Mouse (Mus musculus) gastrocnemius, adult 18-20 months (tissue): Measurements from ENCODE around the gene Cenpm. TPM values are rescaled to one million over a fixed set of nuclear protein-coding genes. Genes with fewer than 3 reads are reported as not detected.

Experiments used
- DNase-seq: peaks from one replicate; pipeline ENCODE4 v3.0.0; 2021; ENCODE audit warnings: low spot score
- total RNA-seq, 2 experiments: library from RNA; stranded (reverse); gene quantifications; 2 replicates each; pipeline ENCODE4 v1.2.3; 2021

Gene Cenpm
- total RNA-seq, 2 experiments from 2014 or later, result not detected

DNA sequence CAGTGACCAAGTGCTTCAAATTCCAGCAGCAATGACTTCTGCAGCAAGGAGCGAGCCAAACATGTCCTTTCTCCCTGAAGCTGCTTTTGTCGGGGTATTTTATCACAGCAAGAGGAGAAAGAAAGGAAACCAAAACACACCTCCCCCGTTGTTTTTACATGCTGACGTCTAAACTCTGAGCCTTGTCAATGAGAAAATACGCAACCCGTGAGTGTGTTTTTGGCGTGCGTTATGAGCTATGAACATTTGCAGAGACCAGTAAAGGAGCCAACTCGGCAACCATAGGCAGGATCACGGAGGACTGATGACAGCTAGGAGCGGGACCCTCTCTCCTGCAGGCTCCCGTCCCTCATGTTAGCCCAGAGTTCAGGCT, 820 bp downstream of the Cenpm start:
- DNase-seq, result no peak

DNA sequence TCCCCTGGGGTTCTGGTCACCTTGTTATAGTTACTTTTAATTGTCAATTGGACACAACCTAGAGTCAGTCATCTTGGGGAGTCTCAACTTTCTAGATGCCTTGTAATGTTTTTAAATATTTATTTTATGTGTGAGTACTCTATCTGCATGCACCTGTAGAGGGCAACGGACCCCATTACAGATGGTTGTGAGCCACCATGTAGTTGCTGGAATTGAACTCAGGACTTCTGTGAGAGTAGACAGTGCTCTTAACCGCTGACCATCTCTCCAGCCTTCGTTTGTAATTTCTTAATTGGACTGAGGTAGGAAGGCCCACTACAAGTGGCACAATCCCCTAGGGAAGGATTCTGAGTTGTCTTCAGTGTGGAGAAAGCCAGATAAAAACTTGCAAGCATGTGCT, 1.2 kb downstream of the Cenpm start:
- DNase-seq, result no peak

DNA sequence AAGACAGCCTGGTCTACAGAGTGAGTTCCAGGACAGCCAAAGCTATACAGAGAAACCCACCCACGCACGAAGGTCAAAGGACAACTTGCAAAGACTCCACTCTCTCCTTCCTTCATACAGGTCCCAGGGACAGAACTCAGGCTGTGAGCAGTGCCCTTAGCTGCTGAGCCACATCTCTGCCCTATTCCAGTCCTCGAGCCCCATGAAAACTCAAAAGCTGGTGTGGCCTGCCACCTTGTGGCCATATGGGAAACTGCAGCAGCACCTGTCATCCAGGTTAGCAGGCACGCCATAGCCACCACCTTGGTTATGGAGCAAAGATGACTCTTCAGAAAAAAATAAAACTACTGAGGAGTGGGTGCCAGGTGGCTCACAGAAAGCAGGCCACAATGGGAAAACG, 8.0 kb downstream of the Cenpm start:
- DNase-seq, result peak; percentile 86

GRCm38 (mm10) chr15:82235661-82236060, 8.9 kb downstream of the Cenpm start:
- DNase-seq, result no peak

GRCm38 (mm10) chr15:82232651-82233050, 11.9 kb downstream of the Cenpm start:
- DNase-seq, result no peak

- DNase-seq, result peak; percentile 27
Measured at GRCm38 (mm10) chr15:82231591-82232378, 12.8 kb downstream of the Cenpm start.

DNA sequence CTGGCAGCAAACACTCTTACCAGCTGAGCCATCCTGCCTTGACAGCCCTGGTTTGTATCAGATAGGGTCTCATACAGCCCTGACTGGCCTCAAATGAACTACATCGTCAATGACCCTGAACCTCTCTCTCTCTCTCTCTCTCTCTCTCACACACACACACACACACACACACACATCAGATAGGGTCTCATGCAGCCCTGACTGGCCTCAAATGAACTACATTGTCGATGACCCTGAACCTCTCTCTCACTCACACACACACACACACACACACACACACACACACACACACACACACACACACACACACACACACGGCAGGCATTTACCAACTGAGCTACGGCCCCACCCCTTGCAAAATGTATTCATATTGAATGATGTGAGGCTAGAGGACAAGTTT, 13.4 kb downstream of the Cenpm start:
- no peak for DNase-seq

DNA sequence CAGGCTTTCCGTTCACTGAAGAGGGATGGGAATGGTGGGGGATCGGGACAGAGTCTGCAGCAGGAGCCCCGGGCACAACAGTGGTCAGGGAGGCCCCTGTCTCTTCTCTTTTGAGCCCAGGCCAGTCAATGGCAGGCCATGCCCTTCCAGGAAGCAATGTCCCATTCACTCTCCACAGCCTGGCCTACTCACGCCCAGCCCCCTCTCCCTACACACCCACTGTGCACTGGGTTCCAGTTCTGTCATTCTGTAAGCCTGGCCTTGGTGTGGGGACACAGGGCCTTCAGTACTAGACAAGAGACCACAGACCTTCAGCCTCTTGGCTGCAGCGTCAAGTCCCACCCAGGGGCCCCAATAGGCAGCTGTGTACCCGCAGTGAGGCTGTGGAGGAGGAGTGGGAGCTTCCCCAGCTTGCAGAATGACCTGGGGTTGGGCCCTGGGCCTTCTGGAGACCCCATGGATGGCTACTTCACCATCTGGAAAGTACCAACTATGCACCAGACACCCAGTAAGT, 14.4 kb downstream of the Cenpm start:
- DNase-seq, result no peak

DNA sequence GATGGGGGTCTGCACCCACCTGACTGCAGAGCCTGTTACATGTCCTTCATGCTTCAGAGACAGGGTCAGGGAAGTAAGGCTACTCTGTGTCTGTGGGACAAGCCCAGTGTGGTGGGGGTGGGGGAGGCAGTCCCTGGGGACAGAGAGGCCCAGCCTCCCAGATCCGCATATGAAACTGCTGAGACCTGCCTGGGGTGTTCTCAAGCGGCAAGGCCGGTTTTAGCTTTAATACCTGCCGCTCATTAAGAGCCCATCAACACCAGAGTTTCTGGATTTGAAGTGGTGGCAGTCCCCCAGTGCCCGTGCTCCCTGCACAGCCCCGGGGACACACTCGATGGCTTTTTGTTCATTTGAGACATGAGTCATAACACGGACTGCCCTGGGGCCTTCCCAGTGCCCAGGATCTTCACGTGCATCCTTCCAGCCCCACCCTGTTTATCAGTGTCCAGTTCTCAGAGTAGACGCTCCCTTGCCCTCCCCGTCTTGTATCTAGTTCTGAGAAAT, 15.0 kb downstream of the Cenpm start:
- no peak for DNase-seq

DNA sequence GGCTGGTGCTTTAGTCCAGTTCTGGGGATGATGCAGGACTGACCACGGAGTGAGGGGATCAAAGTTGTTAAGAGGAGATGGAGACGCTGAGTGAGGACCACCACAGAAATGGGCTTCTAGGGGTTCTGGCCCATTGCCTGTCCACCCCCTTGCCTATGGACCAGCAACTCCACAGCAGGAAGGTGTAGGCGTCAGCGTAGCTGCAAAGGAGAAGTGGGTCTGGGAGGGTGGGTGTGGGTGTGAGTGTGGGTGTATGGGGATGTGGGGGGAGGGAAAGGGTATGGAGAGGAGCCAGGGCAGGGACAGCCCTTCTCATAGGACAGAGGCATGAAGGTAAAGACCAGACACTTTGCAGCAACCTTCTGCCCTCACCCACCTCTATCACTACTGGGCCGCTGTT, 18.8 kb downstream of the Cenpm start:
- DNase-seq, result no peak

- no peak for DNase-seq
Measured at GRCm38 (mm10) chr15:82224602-82225215, 19.8 kb downstream of the Cenpm start.

- DNase-seq, result no peak
Measured at GRCm38 (mm10) chr15:82223657-82224601, 20.6 kb downstream of the Cenpm start, which contains the start of gene Tnfrsf13c. Tnfrsf13c (minus strand) TSS chr15:82224369.

DNA sequence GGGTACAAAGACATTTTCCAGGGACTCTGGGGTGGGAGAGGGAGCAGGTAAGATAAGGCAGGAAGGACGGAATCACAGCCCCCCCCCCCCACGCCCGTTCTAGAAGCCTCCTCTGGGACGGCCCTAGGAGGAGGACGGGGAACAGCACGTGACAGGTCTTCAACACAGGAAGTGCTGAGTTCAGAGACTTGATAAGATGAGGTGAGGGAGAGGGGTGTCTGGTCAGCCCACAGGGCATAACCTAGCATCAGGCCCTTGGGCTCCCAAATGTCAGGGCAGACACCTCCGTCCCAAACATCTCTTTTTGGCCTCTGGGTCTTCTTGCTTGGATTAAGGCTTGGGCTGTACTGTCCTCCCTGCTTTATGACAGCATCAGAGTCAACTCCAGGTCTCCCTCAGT, 21.3 kb downstream of the Cenpm start:
- no peak for DNase-seq

- no peak for DNase-seq
Measured at GRCm38 (mm10) chr15:82221104-82221860, 23.3 kb downstream of the Cenpm start.

- DNase-seq, result no peak
Measured at GRCm38 (mm10) chr15:82220003-82220675, 24.4 kb downstream of the Cenpm start.

DNA sequence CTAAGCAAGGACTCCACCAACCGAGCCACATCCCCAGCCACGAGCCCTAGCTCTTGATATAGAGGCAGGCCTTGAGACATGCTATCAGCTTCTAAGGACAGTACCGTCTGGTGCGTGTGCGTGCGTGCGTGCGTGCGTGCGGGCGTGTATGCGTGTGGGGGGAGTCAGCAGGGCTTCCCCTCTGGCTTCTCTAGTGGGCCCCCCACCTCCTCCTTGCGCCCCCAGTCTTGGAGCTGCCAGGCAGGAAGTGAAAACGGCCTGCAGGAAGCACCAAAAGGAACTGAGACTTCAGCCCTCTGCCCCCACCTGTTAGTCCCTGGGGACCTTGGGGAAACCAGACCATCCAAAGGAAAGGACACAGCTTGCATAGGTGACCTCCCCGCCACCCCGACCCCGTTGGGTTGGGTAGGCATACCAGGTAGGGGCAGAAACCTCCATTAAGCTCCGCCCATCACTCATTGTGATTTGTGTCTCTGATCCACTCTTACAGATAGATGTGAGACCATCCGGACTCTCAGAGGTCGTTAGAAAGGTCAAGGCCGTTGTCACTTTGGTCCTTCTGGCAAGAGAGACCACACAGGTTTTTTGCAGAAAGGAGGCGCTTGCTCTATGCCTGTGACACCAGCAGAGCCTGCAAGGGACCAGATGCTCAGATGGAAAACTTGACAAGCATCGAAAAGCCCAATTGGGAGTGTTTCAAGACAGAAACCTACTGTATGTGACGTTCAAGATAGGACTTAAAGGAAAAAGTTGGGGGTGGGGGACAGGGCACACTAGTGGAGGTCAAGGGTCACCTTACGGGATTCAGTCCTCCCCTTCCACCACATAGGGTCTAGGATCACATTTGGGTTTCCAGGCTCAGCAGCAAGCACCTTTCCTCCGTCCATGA, 25.5 kb downstream of the Cenpm start:
- DNase-seq, result no peak

GRCm38 (mm10) chr15:82217980-82218379, 26.6 kb downstream of the Cenpm start:
- no peak for DNase-seq

- DNase-seq, result no peak
Measured at GRCm38 (mm10) chr15:82217039-82217438, 27.5 kb downstream of the Cenpm start.

GRCm38 (mm10) chr15:82216142-82216827, 28.3 kb downstream of the Cenpm start:
- DNase-seq, result no peak
